Mouse (Mus musculus) liver, embryonic 14.5 days (tissue): ENCODE results near the gene Fam122a. TPM values are rescaled to one million over a fixed set of nuclear protein-coding genes. Genes with fewer than 3 reads are reported as not detected.
A peak's percentile ranks its signal among the peaks of the same experiment; 100 is the strongest.

Experiments
- ATAC-seq: fragments of 200-750 bp; cut with Nextera tagmentation; 2 replicates; pipeline ENCODE4 v1.8.0; 2017; ENCODE audit warnings: moderate number of reproducible peaks, mild to moderate bottlenecking, moderate library complexity; ENCODE audit not compliant: insufficient read depth
- DNase-seq, 3 experiments: peaks; one replicate each; pipeline ENCODE4 v3.0.0-alpha.2; 2012 to 2013; ENCODE audit warnings: low read depth in 3 of 3, low spot score in 3 of 3
- H3K27ac ChIP-seq: fragments of 300-500 bp; sonication (generic); 2 replicates; pipeline ENCODE4 v1.5.1; 2014; ENCODE audit warnings: moderate library complexity, mild to moderate bottlenecking, control low read depth, inconsistent platforms
- H3K27me3 ChIP-seq: fragments of 300-500 bp; sonication (generic); 2 replicates; pipeline ENCODE4 v1.6.1; 2014; ENCODE audit warnings: mild to moderate bottlenecking, low read length, moderate library complexity; ENCODE audit not compliant: control insufficient read depth, insufficient read depth
- H3K36me3 ChIP-seq: fragments of 300-500 bp; sonication (generic); replicated peaks from 2 replicates; pipeline ENCODE4 v1.6.1; 2014; ENCODE audit warnings: low read depth; ENCODE audit not compliant: control insufficient read depth, insufficient read depth
- H3K4me1 ChIP-seq, 2 experiments: fragments of 200-500 bp in 1 of 2; fragments of 300-500 bp in 1 of 2; sonication (generic) in 1 of 2; replicated peaks; 2 replicates each; pipeline ENCODE4 v1.6.1; 2012 to 2014; ENCODE audit warnings: antibody characterized with exemption in 1 of 2, inconsistent platforms in 1 of 2, low read length in 1 of 2; ENCODE audit not compliant: control insufficient read depth in 2 of 2, insufficient read depth in 2 of 2
- H3K4me2 ChIP-seq: fragments of 300-500 bp; sonication (generic); 2 replicates; pipeline ENCODE4 v1.6.1; 2014; ENCODE audit warnings: low read depth, mild to moderate bottlenecking, control low read depth, moderate library complexity
- H3K4me3 ChIP-seq, 2 experiments: fragments of 200-500 bp in 1 of 2; fragments of 300-500 bp in 1 of 2; sonication (generic) in 1 of 2; 2 replicates each; pipeline ENCODE4 v1.5.1; 2012 to 2014; ENCODE audit warnings: low read depth in 2 of 2, low read length in 2 of 2, mild to moderate bottlenecking in 2 of 2, control low read depth in 1 of 2, inconsistent platforms in 1 of 2, moderate library complexity in 1 of 2; ENCODE audit not compliant: insufficient read depth in 1 of 2
- H3K9ac ChIP-seq: fragments of 300-500 bp; sonication (generic); replicated peaks from 2 replicates; pipeline ENCODE4 v1.6.1; 2014; ENCODE audit warnings: mild to moderate bottlenecking, control low read depth, moderate library complexity
- H3K9me3 ChIP-seq: fragments of 300-500 bp; sonication (generic); 2 replicates; pipeline ENCODE4 v1.6.1; 2016; ENCODE audit warnings: low read length, mixed read lengths; ENCODE audit not compliant: control insufficient read depth
- CTCF ChIP-seq: IDR thresholded peaks from 2 replicates; pipeline ENCODE4 v1.5.1; 2016; ENCODE audit warnings: antibody characterized with exemption, low read depth, control low read depth
- EP300 ChIP-seq: IDR thresholded peaks from 2 replicates; pipeline ENCODE4 v1.6.1; 2016; ENCODE audit warnings: antibody characterized with exemption, low read depth
- WGBS: fragments of 180-500 bp; shearing (Covaris S2); extraction: QIAGEN DNeasy Blood & Tissue Kit; methylation state at CpG from one replicate; pipeline ENCODE4 v1.1.7; 2014; ENCODE audit not compliant: insufficient replicate concordance; 5-methylcytosine and 5-hydroxymethylcytosine counted together
- polyA plus RNA-seq, 2 experiments: library from polyadenylated mRNA; depleted of rRNA in 1 of 2; stranded (reverse) in 1 of 2; unstranded in 1 of 2; fragments of >200 nt; fragmentation: Nextera tagmentation in 1 of 2; extraction: Ambion mirVana in 1 of 2; gene quantifications; 2 replicates each; pipeline versions ENCODE4 v1.2.1 to v1.2.3; 2012 to 2014

The Fam122a gene
- polyA plus RNA-seq, 2 experiments, result 14.9 to 22.8 TPM

DNA sequence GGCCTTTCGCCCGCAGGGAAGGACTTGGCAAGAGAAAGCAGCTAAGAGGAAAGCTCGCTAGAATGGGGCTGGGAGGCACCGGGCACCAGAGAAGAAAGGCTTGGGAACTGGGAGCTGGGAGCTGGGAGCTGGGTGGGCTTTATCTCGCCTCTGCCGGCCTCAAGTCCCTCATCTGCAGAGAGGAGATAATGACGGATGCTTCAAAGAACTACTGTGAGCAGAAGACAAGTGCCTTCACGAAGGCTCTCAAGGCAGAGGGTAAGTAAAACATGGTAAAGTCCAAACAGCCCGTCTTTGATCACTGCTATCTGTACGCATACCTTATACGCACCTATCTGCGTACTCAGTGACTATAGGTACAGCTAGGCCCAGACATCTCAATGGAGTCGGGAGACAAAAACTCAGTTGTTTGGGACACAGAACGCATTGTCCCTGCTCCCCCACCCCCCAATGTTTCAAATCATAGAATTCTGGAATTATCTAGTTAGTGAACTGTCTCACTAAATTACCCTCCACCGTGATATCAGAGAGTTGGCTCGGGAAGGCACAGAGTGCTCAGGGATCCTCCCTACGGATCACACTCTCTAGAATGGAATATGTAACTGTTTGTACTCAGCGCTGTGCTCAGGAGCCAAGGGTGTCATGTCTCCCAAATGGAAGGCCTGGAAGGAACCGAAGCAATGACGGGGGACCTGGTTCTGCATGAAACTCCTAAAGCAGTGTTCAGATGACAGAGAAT, 36.1 kb upstream of the Fam122a start:
- no peaks in the 10 kb centered on the region for H3K27me3 ChIP-seq
- ATAC-seq, result peak; percentile 92
- peak overlapping the region; percentile 99 for H3K27ac ChIP-seq
- peak overlapping the region; percentile 59 for H3K4me2 ChIP-seq
- H3K36me3 ChIP-seq, result no peaks in the 10 kb centered on the region
- peak overlapping the region; percentile 48 for H3K9ac ChIP-seq
- H3K4me3 ChIP-seq, result peak overlapping the region; percentile 21 to 25
- H3K9me3 ChIP-seq, result no peaks in the 10 kb centered on the region
- H3K4me1 ChIP-seq, result peaks cover 81 to 83% of the 10 kb centered on the region in 2 experiments
- peak; percentile 92 to 95 (median 93) for DNase-seq
- 26% methylated on average over 20 of the region's 20 CpGs for WGBS
- TF ChIP-seq CTCF (no peak), EP300 (peak; percentile 97)

DNA sequence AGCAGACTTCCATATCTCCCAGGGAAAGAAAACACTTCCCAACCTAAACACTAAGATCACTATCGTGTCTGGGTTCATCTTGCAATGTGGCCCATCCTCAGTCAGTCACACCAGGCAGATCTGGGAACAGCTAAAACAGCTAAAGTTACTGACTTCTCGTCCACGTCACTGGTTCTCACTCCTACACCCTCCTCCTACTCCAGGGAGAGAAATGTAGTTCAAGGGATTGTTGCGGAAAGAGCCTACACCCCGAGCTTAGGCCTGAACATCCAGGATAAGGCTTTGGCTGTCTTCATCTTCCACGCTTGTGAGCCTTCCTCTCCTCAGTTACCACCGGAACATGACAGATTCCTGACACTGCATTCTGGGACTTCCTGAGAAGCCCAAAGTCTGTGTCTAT, 34.8 kb upstream of the Fam122a start:
- Histone ChIP-seq H3K27ac (peak overlapping the region; percentile 99), H3K4me3 (no peak overlapping the region), H3K4me1 (peaks cover 73 to 75% of the 10 kb centered on the region in 2 experiments), H3K4me2 (peak overlapping the region; percentile 59), H3K9ac (peak overlapping the region; percentile 15; the same call in 1 of the 2 replicates), H3K27me3 (no peaks in the 10 kb centered on the region), H3K36me3 (no peaks in the 10 kb centered on the region), H3K9me3 (no peaks in the 10 kb centered on the region)
- WGBS, result 80% methylated on average over 7 of the region's 7 CpGs
- DNase-seq (no peak), ATAC-seq (no peak)
- no peak for TF ChIP-seq EP300
- no peak for TF ChIP-seq CTCF

DNA sequence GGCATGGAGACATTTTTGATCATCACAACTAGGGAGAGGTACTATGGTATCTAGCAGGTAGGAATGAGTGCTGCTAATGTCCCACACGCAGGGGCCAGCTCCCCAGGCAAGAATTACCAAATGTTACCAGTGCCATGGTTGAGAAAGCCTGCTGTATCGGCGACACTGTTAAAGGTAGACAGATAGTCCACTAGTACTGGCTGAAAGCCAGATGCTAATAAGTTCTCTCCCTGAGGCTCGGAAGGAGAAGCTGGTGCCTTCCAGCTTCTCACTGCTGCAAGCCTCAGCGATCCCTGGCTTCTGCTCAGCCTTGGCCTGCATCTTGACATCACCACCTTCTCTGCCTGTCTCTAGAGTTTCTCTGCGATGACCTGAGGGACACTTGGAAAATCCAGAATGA, 32.2 kb upstream of the Fam122a start:
- 89% methylated on average over 6 of the region's 6 CpGs for WGBS
- no peak overlapping the region for H3K4me2 ChIP-seq
- peaks cover 52 to 55% of the 10 kb centered on the region in 2 experiments for H3K4me1 ChIP-seq
- no peaks in the 10 kb centered on the region for H3K9me3 ChIP-seq
- no peak for DNase-seq
- H3K36me3 ChIP-seq, result no peaks in the 10 kb centered on the region
- no peak for ATAC-seq
- no peaks in the 10 kb centered on the region for H3K27me3 ChIP-seq
- no peak overlapping the region for H3K4me3 ChIP-seq
- TF ChIP-seq CTCF (no peak), EP300 (no peak)
- H3K9ac ChIP-seq, result no peak overlapping the region
- peak overlapping the region; percentile 42 for H3K27ac ChIP-seq

DNA sequence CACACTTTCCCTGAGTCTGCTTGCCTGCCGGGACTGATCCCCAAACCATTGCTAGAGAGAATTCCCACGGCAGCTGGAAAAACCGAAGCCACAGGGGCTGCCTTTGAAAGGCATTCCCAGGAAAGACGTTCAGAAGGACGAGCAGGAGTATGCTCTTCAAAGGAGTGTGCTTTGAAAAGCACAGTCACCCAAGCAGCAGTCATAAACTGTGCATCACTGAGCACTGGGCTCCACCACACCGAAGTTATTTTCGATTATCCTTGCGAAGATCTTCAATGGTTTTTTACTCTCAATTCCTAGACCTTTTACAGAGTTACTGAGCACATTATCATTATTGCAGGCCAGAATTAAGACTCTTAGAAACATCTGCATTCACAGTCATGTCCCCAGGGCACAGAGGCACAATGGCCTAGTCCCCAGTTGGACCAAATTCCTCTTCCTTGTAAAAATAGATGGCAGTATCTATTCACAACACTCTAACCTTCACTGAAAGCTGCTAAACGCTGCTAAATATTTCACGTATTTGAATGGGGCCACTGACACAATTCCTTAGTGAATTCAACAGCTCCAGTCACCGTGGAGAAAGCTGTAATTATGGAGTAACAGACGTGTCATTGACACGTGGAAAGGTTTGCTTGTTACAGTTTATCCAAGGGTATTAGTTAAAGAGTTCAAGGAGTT, 31.1 kb upstream of the Fam122a start:
- DNase-seq (no peak), ATAC-seq (no peak)
- peaks cover 40 to 44% of the 10 kb centered on the region in 2 experiments for H3K4me1 ChIP-seq
- no peak overlapping the region; the same call in 1 of the 2 replicates for H3K27ac ChIP-seq
- 79% methylated on average over 13 of the region's 13 CpGs for WGBS
- H3K4me2 ChIP-seq, result no peak overlapping the region
- no peak overlapping the region; the same call in 1 of the 2 replicates for H3K9ac ChIP-seq
- H3K36me3 ChIP-seq, result no peaks in the 10 kb centered on the region
- H3K27me3 ChIP-seq, result no peaks in the 10 kb centered on the region
- TF ChIP-seq CTCF (no peak), EP300 (no peak)
- H3K4me3 ChIP-seq, result no peak overlapping the region
- H3K9me3 ChIP-seq, result no peaks in the 10 kb centered on the region
